Mouse (Mus musculus) C2C12 (cell line): ENCODE data around the gene Prr19.

Experiments used
- CEBPB ChIP-seq: IDR thresholded peaks from one replicate; pipeline ENCODE4 v1.6.1; 2011; ENCODE audit warnings: low read depth, mild to moderate bottlenecking, control low read depth, moderate library complexity
- CTCF ChIP-seq: IDR thresholded peaks from one replicate; pipeline ENCODE4 v1.5.1; 2011; ENCODE audit not compliant: control insufficient read depth, insufficient read depth, insufficient read length
- FOSL1 ChIP-seq: IDR thresholded peaks from one replicate; pipeline ENCODE4 v1.8.0; 2011; ENCODE audit warnings: mild to moderate bottlenecking, low read length; ENCODE audit not compliant: poor library complexity, insufficient read depth, severe bottlenecking
- USF1 ChIP-seq: IDR thresholded peaks from one replicate; pipeline ENCODE4 v1.6.1; 2011; ENCODE audit warnings: low read depth, mild to moderate bottlenecking, control low read depth, moderate library complexity

DNA sequence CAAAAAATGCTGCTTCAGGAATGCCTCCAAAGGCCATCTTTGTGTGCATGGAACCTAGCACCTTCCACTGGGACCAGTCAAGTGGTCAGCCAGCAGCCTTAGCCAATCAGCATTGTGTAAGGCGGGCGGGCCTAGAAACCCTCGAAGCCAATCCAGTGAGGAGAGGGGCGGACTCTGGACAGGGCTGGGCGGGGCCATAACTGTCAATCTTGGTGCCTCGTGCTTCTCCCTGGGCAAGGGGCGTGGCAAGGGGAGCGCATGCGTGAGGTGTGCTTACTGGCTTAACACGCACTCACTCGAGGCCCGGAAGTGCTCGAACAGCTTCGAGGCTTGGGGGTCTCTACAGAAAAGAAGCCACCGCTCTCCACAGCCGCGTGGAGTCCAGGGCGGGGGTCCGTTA lies at the start of gene Prr19:
- no peak for TF ChIP-seq CTCF
- TF ChIP-seq FOSL1: no peak
- TF ChIP-seq CEBPB: no peak
- no peak for TF ChIP-seq USF1
